ENCODE assay signal across 11 mouse cellular contexts in genomic region chr3:84037536-84037935, GRCm38 (mm10). TPM values are rescaled to one million over a fixed set of nuclear protein-coding genes. Genes with fewer than 3 reads are reported as not detected.
DNase-seq lines count a peak whose midpoint lies in the region; ATAC-seq lines count a peak whose summit lies in the region.
"Had no signal": no experiment of that assay in that cellular context is flagged by ENCODE, and none has a peak within 500 bp of the region (broad histone marks: within the 10 kb centered on the region; RNA-seq: fewer than 3 reads in every experiment).

No protein-coding gene starts in this region.

- DNase-seq in kidney, postnatal 14 days, result no peak
- no peak for DNase-seq in forebrain, embryonic 10.5 days (ENCODE audit: extremely low spot score, low spot score)
- no peak for DNase-seq in kidney, postnatal 10 days
- DNase-seq in ovary, postnatal 36 days (ENCODE audit: low spot score), result no peak
- no peak for DNase-seq in ovary, postnatal 10 days (ENCODE audit: low spot score)
- DNase-seq: adrenal gland, postnatal 14 days; gastrocnemius, postnatal 25 days; spleen, adult 18-20 months had no signal

- H3K4me1 ChIP-seq in kidney, embryonic 16.5 days (ENCODE audit: insufficient read depth, low read length), result peaks cover 12% of the 10 kb centered on the region
- peaks cover 68% of the 10 kb centered on the region for H3K4me1 ChIP-seq in forebrain, embryonic 10.5 days
- H3K4me1 ChIP-seq in limb, embryonic 13.5 days, result peaks cover 30% of the 10 kb centered on the region
- peaks cover 65% of the 10 kb centered on the region for H3K4me1 ChIP-seq in neural tube, embryonic 13.5 days (replicated peaks)

- no peak for ATAC-seq in kidney, embryonic 16.5 days (ENCODE audit: low FRiP score, low TSS enrichment)
- ATAC-seq in limb, embryonic 13.5 days (ENCODE audit: low FRiP score, low read depth), result no peak
- ATAC-seq in neural tube, embryonic 13.5 days (ENCODE audit: low read depth), result no peak

- peak overlapping the region; percentile 96; the same call in 1 of the 2 replicates for H3K4me2 ChIP-seq in kidney, embryonic 16.5 days (replicated peaks; ENCODE audit: low read depth, low read length)
- H3K4me2 ChIP-seq in limb, embryonic 13.5 days (replicated peaks), result peak overlapping the region; percentile 97
- peak overlapping the region; percentile 83 for H3K4me2 ChIP-seq in neural tube, embryonic 13.5 days

- H3K9ac ChIP-seq in kidney, embryonic 16.5 days (replicated peaks; ENCODE audit: low read length), result no peak overlapping the region
- peak overlapping the region; percentile 94; the same call in 1 of the 2 replicates for H3K9ac ChIP-seq in limb, embryonic 13.5 days
- peak overlapping the region; percentile 99 for H3K9ac ChIP-seq in neural tube, embryonic 13.5 days

- no peak overlapping the region for H3K4me3 ChIP-seq in kidney, embryonic 16.5 days (ENCODE audit: low read length)
- H3K4me3 ChIP-seq in forebrain, embryonic 10.5 days, result peak overlapping the region; percentile 93; the same call in 1 of the 2 replicates
- peak overlapping the region; percentile 70 for H3K4me3 ChIP-seq in limb, embryonic 13.5 days
- peak overlapping the region; percentile 89 for H3K4me3 ChIP-seq in neural tube, embryonic 13.5 days

- 85% methylated on average over 3 of the region's 3 CpGs for WGBS in kidney, embryonic 16.5 days
- 92% methylated on average over 3 of the region's 3 CpGs for WGBS in forebrain, embryonic 10.5 days
- WGBS in limb, embryonic 13.5 days, result 83% methylated on average over 3 of the region's 3 CpGs
- WGBS in neural tube, embryonic 13.5 days, result 60% methylated on average over 3 of the region's 3 CpGs

- no peaks in the 10 kb centered on the region for H3K36me3 ChIP-seq in kidney, embryonic 16.5 days (ENCODE audit: insufficient read depth, low read length)
- H3K36me3 ChIP-seq in forebrain, embryonic 10.5 days (replicated peaks), result peaks cover 36% of the 10 kb centered on the region
- peaks cover 14% of the 10 kb centered on the region; the same call in 1 of the 2 replicates for H3K36me3 ChIP-seq in limb, embryonic 13.5 days
- 0 out of 2 replicates have a peak, but pooled peaks cover 3% of the 10 kb centered on the region for H3K36me3 ChIP-seq in neural tube, embryonic 13.5 days

- H3K27me3 ChIP-seq in kidney, embryonic 16.5 days (ENCODE audit: insufficient read depth, low read length), result no peaks in the 10 kb centered on the region
- peaks cover 12% of the 10 kb centered on the region for H3K27me3 ChIP-seq in forebrain, embryonic 10.5 days (ENCODE audit: poor library complexity, severe bottlenecking)
- no peaks in the 10 kb centered on the region for H3K27me3 ChIP-seq in limb, embryonic 13.5 days
- no peaks in the 10 kb centered on the region for H3K27me3 ChIP-seq in neural tube, embryonic 13.5 days

- no peak overlapping the region for H3K27ac ChIP-seq in kidney, embryonic 16.5 days (ENCODE audit: low read length)
- no peak overlapping the region for H3K27ac ChIP-seq in forebrain, embryonic 10.5 days
- H3K27ac ChIP-seq in limb, embryonic 13.5 days, result no peak overlapping the region
- no peak overlapping the region for H3K27ac ChIP-seq in neural tube, embryonic 13.5 days (replicated peaks)

- no peaks in the 10 kb centered on the region for H3K9me3 ChIP-seq in kidney, embryonic 16.5 days (ENCODE audit: low read length)
- no peaks in the 10 kb centered on the region for H3K9me3 ChIP-seq in forebrain, embryonic 10.5 days
- no peaks in the 10 kb centered on the region for H3K9me3 ChIP-seq in limb, embryonic 13.5 days
- no peaks in the 10 kb centered on the region for H3K9me3 ChIP-seq in neural tube, embryonic 13.5 days

RNA-seq across cellular contexts. Expression of gene Tmem131l, which starts 2.4 kb away (rescaled TPM):
- polyA plus RNA-seq in kidney, embryonic 16.5 days (2015; fragmentation: Nextera tagmentation; extraction: Ambion mirVana), result 33.5 and 35.1 TPM in 2 replicates
- polyA plus RNA-seq in forebrain, embryonic 10.5 days (2016; fragmentation: Nextera tagmentation; extraction: Ambion mirVana), result 64.6 and 74.8 TPM in 2 replicates
- polyA plus RNA-seq in limb, embryonic 13.5 days (2015; fragmentation: Nextera tagmentation; extraction: Ambion mirVana), result 60.0 and 62.5 TPM in 2 replicates
- polyA plus RNA-seq in neural tube, embryonic 13.5 days (2015; fragmentation: Nextera tagmentation; extraction: Ambion mirVana), result 75.1 and 75.3 TPM in 2 replicates
